Mouse (Mus musculus): ENCODE measurements around the gene Olfr292.

The Olfr292 gene

GRCm38 (mm10) chr7:86688030-86688429 is at the start of gene Olfr292:
Olfr292 (plus strand) TSS chr7:86688330.
- no peak for DNase-seq (ENCODE audit: extremely low read depth, insufficient read length, low spot score)

DNA sequence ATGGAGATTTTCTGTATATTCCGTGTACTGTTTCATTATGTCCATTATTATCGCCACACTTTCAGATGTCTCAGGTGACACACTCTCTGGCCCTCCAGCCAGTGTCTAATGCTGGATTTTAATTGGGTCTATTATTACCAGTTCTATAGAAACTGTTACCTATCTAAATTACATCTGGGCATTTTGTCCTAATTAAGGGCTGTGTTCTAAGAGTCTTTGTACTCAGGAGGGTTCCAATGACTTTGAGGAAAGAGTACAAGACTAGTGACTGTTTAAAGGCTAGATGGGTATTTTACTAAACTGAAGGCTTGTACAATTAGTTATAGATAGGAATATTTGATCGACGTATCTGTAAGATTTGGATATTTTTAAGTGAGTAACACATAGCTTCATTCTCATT is 39.4 kb upstream of the Olfr292 start, which contains the start of gene Olfr293:
Gene Olfr293 (plus strand): TSS at position 301 of the 400 bp plus-strand sequence.
- DNase-seq (ENCODE audit: extremely low read depth, insufficient read length, low spot score) = no peak

DNA sequence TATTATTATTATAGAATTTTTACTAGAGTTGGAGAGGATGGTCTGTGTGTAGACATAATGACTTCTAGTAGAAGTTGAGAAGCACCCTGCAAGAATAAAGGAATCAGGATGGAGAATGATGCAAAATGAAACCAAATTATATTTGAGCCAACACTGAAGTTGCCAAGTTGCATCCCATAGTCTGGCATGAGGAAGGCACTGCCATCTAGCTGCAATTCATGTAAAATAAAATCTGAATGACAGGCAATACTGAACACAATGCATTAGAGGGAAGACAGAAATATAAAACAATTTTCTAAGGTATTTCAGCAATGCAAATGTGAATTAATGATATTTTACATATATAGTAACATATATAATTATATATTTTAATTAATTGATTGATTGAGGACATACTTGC is 36.9 kb downstream of the Olfr292 start:
- DNase-seq (ENCODE audit: extremely low read depth, insufficient read length, low spot score) = no peak

Data from 3134 (cell line).